Mouse (Mus musculus): ENCODE results near the gene Smtn. TPM values are rescaled to one million over a fixed set of nuclear protein-coding genes. Genes with fewer than 3 reads are reported as not detected.

Gene Smtn
- polyA plus RNA-seq, 1 experiment from 2014 or later = 63.6 TPM

DNA sequence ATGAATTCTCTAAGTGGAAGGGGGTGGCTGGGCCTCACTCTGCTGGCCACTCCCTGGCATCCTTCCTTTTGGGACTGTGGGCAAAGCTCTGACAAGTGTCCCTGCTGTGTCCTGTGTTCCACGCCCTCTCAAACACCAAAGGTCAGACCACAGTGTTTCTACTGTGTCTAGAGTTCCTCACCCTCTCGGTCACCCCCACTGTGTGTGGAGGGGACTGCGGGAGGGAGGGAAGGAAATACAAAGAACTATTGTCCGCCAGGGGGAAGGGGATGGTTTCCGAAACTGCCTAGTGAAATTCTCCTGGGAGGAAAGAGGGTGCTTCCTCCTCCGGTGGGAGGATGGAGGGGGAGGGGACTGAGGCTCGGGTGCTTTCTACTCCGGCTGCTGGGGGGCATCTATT, 5.5 kb downstream of the Smtn start:
- H3K9me3 ChIP-seq = no peaks in the 10 kb centered on the region
- peak overlapping the region; percentile 49 for H3K4me3 ChIP-seq
- peak overlapping the region; percentile 65 for H3K9ac ChIP-seq
- WGBS = 23% methylated on average over 8 of the region's 8 CpGs
- H3K4me2 ChIP-seq (replicated peaks) = peak overlapping the region; percentile 79
- ATAC-seq (ENCODE audit: low FRiP score, low read depth) = no peak
- H3K27ac ChIP-seq = peak overlapping the region; percentile 95
- H3K27me3 ChIP-seq = no peaks in the 10 kb centered on the region
- H3K4me1 ChIP-seq = peaks cover 36% of the 10 kb centered on the region
- H3K36me3 ChIP-seq = peaks cover 40% of the 10 kb centered on the region

GRCm38 (mm10) chr11:3533406-3533932, 6.9 kb downstream of the Smtn start:
- H3K4me3 ChIP-seq = no peak overlapping the region
- H3K4me2 ChIP-seq (replicated peaks) = no peak overlapping the region
- WGBS = 90% methylated on average over 17 of the region's 17 CpGs
- H3K36me3 ChIP-seq = peaks cover 54% of the 10 kb centered on the region
- peaks cover 34% of the 10 kb centered on the region for H3K4me1 ChIP-seq
- H3K9me3 ChIP-seq = no peaks in the 10 kb centered on the region
- H3K27ac ChIP-seq = no peak overlapping the region
- H3K9ac ChIP-seq = peak overlapping the region; percentile 25; the same call in 1 of the 2 replicates
- ATAC-seq (ENCODE audit: low FRiP score, low read depth) = no peak
- H3K27me3 ChIP-seq = no peaks in the 10 kb centered on the region

GRCm38 (mm10) chr11:3532101-3532931, 8.1 kb downstream of the Smtn start:
- Histone ChIP-seq H3K27me3 (no peaks in the 10 kb centered on the region), H3K36me3 (peaks cover 66% of the 10 kb centered on the region), H3K4me2 (replicated peaks) (no peak overlapping the region), H3K4me1 (peaks cover 23% of the 10 kb centered on the region), H3K4me3 (no peak overlapping the region), H3K9me3 (no peaks in the 10 kb centered on the region), H3K9ac (no peak overlapping the region), H3K27ac (no peak overlapping the region)
- ATAC-seq (ENCODE audit: low FRiP score, low read depth) = no peak
- WGBS = 91% methylated on average over 16 of the region's 16 CpGs

GRCm38 (mm10) chr11:3531634-3532033, 8.8 kb downstream of the Smtn start:
- ATAC-seq (ENCODE audit: low FRiP score, low read depth) = no peak
- Histone ChIP-seq H3K36me3 (peaks cover 73% of the 10 kb centered on the region), H3K4me2 (replicated peaks) (no peak overlapping the region), H3K27me3 (no peaks in the 10 kb centered on the region), H3K9me3 (no peaks in the 10 kb centered on the region), H3K4me3 (no peak overlapping the region), H3K27ac (no peak overlapping the region), H3K9ac (no peak overlapping the region), H3K4me1 (peaks cover 16% of the 10 kb centered on the region)
- 82% methylated on average over 6 of the region's 6 CpGs for WGBS

- ATAC-seq (ENCODE audit: low FRiP score, low read depth) = no peak
- no peaks in the 10 kb centered on the region for H3K9me3 ChIP-seq
- H3K27me3 ChIP-seq = no peaks in the 10 kb centered on the region
- no peak overlapping the region for H3K4me2 ChIP-seq (replicated peaks)
- peaks cover 7% of the 10 kb centered on the region for H3K4me1 ChIP-seq
- WGBS = 89% methylated on average over 3 of the region's 3 CpGs
- peaks cover 82% of the 10 kb centered on the region for H3K36me3 ChIP-seq
- H3K4me3 ChIP-seq = no peak overlapping the region
- H3K9ac ChIP-seq = no peak overlapping the region
- H3K27ac ChIP-seq = no peak overlapping the region
These were observed 9.7 kb downstream of the Smtn start for GRCm38 (mm10) chr11:3530731-3531130.

- 80% methylated on average over 20 of the region's 20 CpGs for WGBS
- Histone ChIP-seq H3K9ac (no peak overlapping the region), H3K4me3 (no peak overlapping the region), H3K4me1 (peaks cover 2% of the 10 kb centered on the region; the same call in 1 of the 2 replicates), H3K27ac (no peak overlapping the region), H3K27me3 (no peaks in the 10 kb centered on the region), H3K9me3 (no peaks in the 10 kb centered on the region), H3K4me2 (replicated peaks) (no peak overlapping the region), H3K36me3 (peaks cover 93% of the 10 kb centered on the region)
- ATAC-seq (ENCODE audit: low FRiP score, low read depth) = no peak
These were observed 10.7 kb downstream of the Smtn start for GRCm38 (mm10) chr11:3529476-3530252.

DNA sequence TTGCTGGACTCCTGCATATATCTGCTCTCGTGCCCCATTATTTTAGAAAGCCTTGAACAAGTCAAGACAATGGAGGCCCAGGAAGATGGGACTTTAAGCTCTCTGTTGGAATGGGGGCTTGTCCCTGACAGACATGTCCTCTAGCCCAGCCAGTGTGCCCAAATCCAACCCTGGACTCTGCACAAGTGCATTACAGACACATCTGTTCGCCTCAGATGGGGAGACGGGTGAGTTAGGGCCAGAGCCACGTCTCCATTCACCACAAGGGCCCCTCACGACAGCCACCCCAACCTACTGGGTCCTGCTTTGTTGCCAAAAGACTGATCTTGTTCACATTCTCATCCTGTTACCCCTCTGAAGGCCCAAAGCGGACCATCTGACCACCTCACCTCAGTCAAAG, 12.2 kb downstream of the Smtn start:
- ATAC-seq (ENCODE audit: low FRiP score, low read depth) = no peak
- 90% methylated on average over 6 of the region's 6 CpGs for WGBS
- H3K27ac ChIP-seq = no peak overlapping the region
- H3K4me3 ChIP-seq = no peak overlapping the region
- no peaks in the 10 kb centered on the region for H3K27me3 ChIP-seq
- H3K4me2 ChIP-seq (replicated peaks) = no peak overlapping the region
- H3K36me3 ChIP-seq = peaks cover 99% of the 10 kb centered on the region
- no peaks in the 10 kb centered on the region for H3K4me1 ChIP-seq
- no peaks in the 10 kb centered on the region for H3K9me3 ChIP-seq
- H3K9ac ChIP-seq = no peak overlapping the region

GRCm38 (mm10) chr11:3527766-3528165, 12.6 kb downstream of the Smtn start:
- Histone ChIP-seq H3K4me2 (replicated peaks) (no peak overlapping the region; the same call in 1 of the 2 replicates), H3K4me3 (no peak overlapping the region), H3K36me3 (peaks cover 99% of the 10 kb centered on the region), H3K9ac (peak overlapping the region; percentile 31; the same call in 1 of the 2 replicates), H3K27me3 (no peaks in the 10 kb centered on the region), H3K4me1 (no peaks in the 10 kb centered on the region), H3K27ac (0 out of 2 replicates have a peak overlapping the region, but pooled peaks have one; percentile 22), H3K9me3 (no peaks in the 10 kb centered on the region)
- 86% methylated on average over 8 of the region's 8 CpGs for WGBS
- 0 out of 2 replicates have a peak, but pooled peaks have one; percentile 37 for ATAC-seq (ENCODE audit: low FRiP score, low read depth)

- Histone ChIP-seq H3K27ac (0 out of 2 replicates have a peak overlapping the region, but pooled peaks have one; percentile 22), H3K4me2 (replicated peaks) (no peak overlapping the region; the same call in 1 of the 2 replicates), H3K9me3 (no peaks in the 10 kb centered on the region), H3K36me3 (peaks cover 99% of the 10 kb centered on the region), H3K9ac (peak overlapping the region; percentile 31; the same call in 1 of the 2 replicates), H3K4me1 (no peaks in the 10 kb centered on the region), H3K27me3 (no peaks in the 10 kb centered on the region), H3K4me3 (no peak overlapping the region)
- WGBS = 91% methylated on average over 24 of the region's 24 CpGs
- no peak for ATAC-seq (ENCODE audit: low FRiP score, low read depth)
These were observed 13.3 kb downstream of the Smtn start for GRCm38 (mm10) chr11:3526979-3527738.

DNA sequence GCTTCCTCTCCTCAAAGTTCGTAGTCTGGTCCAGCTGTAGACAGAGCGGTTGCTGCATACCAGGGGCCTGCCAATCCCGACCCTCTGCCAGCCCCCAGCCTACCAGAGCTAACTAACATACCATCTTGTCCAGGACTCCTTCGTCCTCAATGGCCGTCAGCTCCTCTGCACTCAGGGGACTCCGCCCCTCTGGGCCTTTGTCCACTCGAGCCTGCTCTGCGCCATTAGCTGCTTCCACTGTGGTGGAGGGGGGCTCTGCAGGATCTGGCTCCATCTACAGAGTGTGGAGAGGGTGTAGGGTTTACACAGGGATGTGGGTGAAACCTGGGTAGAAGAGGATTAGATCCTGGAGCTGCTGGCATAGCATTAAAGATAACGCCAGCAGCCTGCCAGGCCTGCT, 14.2 kb downstream of the Smtn start:
- Histone ChIP-seq H3K9ac (no peak overlapping the region; the same call in 1 of the 2 replicates), H3K27me3 (no peaks in the 10 kb centered on the region), H3K9me3 (no peaks in the 10 kb centered on the region), H3K4me1 (no peaks in the 10 kb centered on the region), H3K4me2 (replicated peaks) (no peak overlapping the region), H3K27ac (no peak overlapping the region), H3K36me3 (peaks cover 99% of the 10 kb centered on the region), H3K4me3 (no peak overlapping the region)
- 86% methylated on average over 9 of the region's 9 CpGs for WGBS
- ATAC-seq (ENCODE audit: low FRiP score, low read depth) = no peak

- ATAC-seq (ENCODE audit: low FRiP score, low read depth) = peak; percentile 14; the same call in 1 of the 2 replicates
- Histone ChIP-seq H3K4me3 (no peak overlapping the region), H3K27me3 (no peaks in the 10 kb centered on the region), H3K36me3 (peaks cover 99% of the 10 kb centered on the region), H3K4me2 (replicated peaks) (no peak overlapping the region), H3K9me3 (no peaks in the 10 kb centered on the region), H3K27ac (no peak overlapping the region), H3K4me1 (no peaks in the 10 kb centered on the region), H3K9ac (no peak overlapping the region)
- 82% methylated on average over 4 of the region's 4 CpGs for WGBS
These were observed 14.9 kb downstream of the Smtn start for GRCm38 (mm10) chr11:3525560-3525959.

All from limb, embryonic 13.5 days (tissue).